Mouse (Mus musculus) ES-E14 (cell line): Measurements from ENCODE around the gene Ube2h. TPM values are rescaled to one million over a fixed set of nuclear protein-coding genes. Genes with fewer than 3 reads are reported as not detected.

ENCODE experiments used
- DNase-seq: peaks from one replicate; pipeline ENCODE4 v3.0.0-alpha.2; 2013; ENCODE audit warnings: low read depth, low spot score
- H3K27ac ChIP-seq: 2 replicates; pipeline ENCODE4 v1.5.1; 2012; ENCODE audit warnings: low read depth, mild to moderate bottlenecking, low read length, moderate library complexity, mixed read lengths; ENCODE audit not compliant: poor library complexity, insufficient read depth, severe bottlenecking
- H3K36me3 ChIP-seq: 2 replicates; pipeline ENCODE4 v1.6.1; 2012; ENCODE audit warnings: mild to moderate bottlenecking, low read length, moderate library complexity, mixed read lengths; ENCODE audit not compliant: control insufficient read depth, poor library complexity, insufficient read depth, severe bottlenecking
- H3K4me1 ChIP-seq, 2 experiments: fragments of 150-350 bp in 1 of 2; sonication (generic) in 1 of 2; 2 replicates each; pipeline ENCODE4 v1.6.1; 2012; ENCODE audit warnings: low read length in 2 of 2, mild to moderate bottlenecking in 1 of 2, mixed read lengths in 1 of 2; ENCODE audit not compliant: control insufficient read depth in 2 of 2, insufficient read depth in 2 of 2, poor library complexity in 1 of 2
- H3K4me3 ChIP-seq, 2 experiments: fragments of 150-350 bp in 1 of 2; sonication (generic) in 1 of 2; 2 replicates each; pipeline ENCODE4 v1.5.1; 2012; ENCODE audit warnings: low read length in 2 of 2, low read depth in 1 of 2, mild to moderate bottlenecking in 1 of 2, mixed read lengths in 1 of 2; ENCODE audit not compliant: insufficient read depth in 1 of 2, poor library complexity in 1 of 2, severe bottlenecking in 1 of 2
- H3K9ac ChIP-seq: 2 replicates; pipeline ENCODE4 v1.6.1; 2012; ENCODE audit warnings: low read depth, mild to moderate bottlenecking, low read length, mixed read lengths; ENCODE audit not compliant: poor library complexity, insufficient read depth, severe bottlenecking
- H3K9me3 ChIP-seq: fragments of 150-350 bp; sonication (generic); 2 replicates; pipeline ENCODE4 v1.6.1; 2012; ENCODE audit warnings: low read depth, mild to moderate bottlenecking, low read length; ENCODE audit not compliant: control insufficient read depth, insufficient read depth
- CHD2 ChIP-seq: IDR thresholded peaks from 2 replicates; pipeline ENCODE4 v1.6.1; 2014; ENCODE audit warnings: mild to moderate bottlenecking, low read depth, low read length, inconsistent platforms
- HCFC1 ChIP-seq: IDR thresholded peaks from 2 replicates; pipeline ENCODE4 v1.6.1; 2012; ENCODE audit warnings: low read length, inconsistent platforms, borderline replicate concordance; ENCODE audit not compliant: insufficient read depth
- MAFK ChIP-seq: IDR thresholded peaks from 2 replicates; pipeline ENCODE4 v1.6.1; 2014; ENCODE audit warnings: mild to moderate bottlenecking, low read depth, low read length, inconsistent platforms; ENCODE audit not compliant: insufficient read depth
- ZC3H11A ChIP-seq: IDR thresholded peaks from 2 replicates; pipeline ENCODE4 v1.6.1; 2012; ENCODE audit warnings: low read depth, mild to moderate bottlenecking, inconsistent platforms, low read length, borderline replicate concordance
- ZNF384 ChIP-seq: IDR thresholded peaks from 2 replicates; pipeline ENCODE4 v1.6.1; 2012; ENCODE audit warnings: low read depth, low read length, inconsistent platforms
- in situ Hi-C, 2 experiments: fragments of 600-800 bp; cut with MboI; formaldehyde crosslinking; loops; one replicate each; pipeline ENCODE4 v1.15.1; 2025; ENCODE audit warnings: low sequenced_read_pairs in 2 of 2, inconsistent platforms in 1 of 2; ENCODE audit not compliant: unreplicated experiment in 2 of 2
- total RNA-seq: library from RNA; depleted of rRNA; stranded (reverse); fragments of 300-350 nt; gene quantifications from 2 replicates; pipeline ENCODE4 v1.2.3, GENCODE M21; 2012

Ube2h gene
- total RNA-seq, 1 experiment, result 16.6 TPM

- Histone ChIP-seq H3K9me3 (no peaks in the 10 kb centered on the region), H3K4me3 (peak overlapping the region; percentile 76 to 84), H3K27ac (no peak overlapping the region), H3K36me3 (no peaks in the 10 kb centered on the region), H3K9ac (peak overlapping the region; percentile 88; the same call in 1 of the 2 replicates), H3K4me1 (peaks cover 4 to 9% of the 10 kb centered on the region in 2 experiments; a peak in 3 of 4 replicates)
- DNase-seq, result no peak
- TF ChIP-seq HCFC1, result no peak
- TF ChIP-seq ZC3H11A, result no peak
- TF ChIP-seq CHD2, result no peak
- no peak for TF ChIP-seq ZNF384
- no peak for TF ChIP-seq MAFK
- in situ Hi-C loops, result no loop called here
These were observed 1.3 kb downstream of the Ube2h start for GRCm38 (mm10) chr6:30302781-30303631.

GRCm38 (mm10) chr6:30302156-30302555, 2.2 kb downstream of the Ube2h start:
- H3K4me3 ChIP-seq, result peak overlapping the region in 1 of 2 experiments; percentile 13; a peak in 2 of 4 replicates
- no peaks in the 10 kb centered on the region for H3K9me3 ChIP-seq
- TF ChIP-seq HCFC1 (no peak), MAFK (no peak), ZNF384 (no peak; the same call in 1 of the 2 replicates), ZC3H11A (no peak), CHD2 (no peak)
- in situ Hi-C loops, result no loop called here
- no peak overlapping the region for H3K27ac ChIP-seq
- H3K36me3 ChIP-seq, result no peaks in the 10 kb centered on the region
- no peak for DNase-seq
- no peak overlapping the region for H3K9ac ChIP-seq
- peaks cover 4 to 9% of the 10 kb centered on the region in 2 experiments; a peak in 3 of 4 replicates for H3K4me1 ChIP-seq

- Histone ChIP-seq H3K4me3 (peak overlapping the region in 1 of 2 experiments; percentile 34; a peak in 2 of 4 replicates), H3K36me3 (no peaks in the 10 kb centered on the region), H3K27ac (peak overlapping the region; percentile 15; the same call in 1 of the 2 replicates), H3K9me3 (no peaks in the 10 kb centered on the region), H3K9ac (no peak overlapping the region), H3K4me1 (peaks cover 4 to 9% of the 10 kb centered on the region in 2 experiments; a peak in 3 of 4 replicates)
- no peak for TF ChIP-seq CHD2
- TF ChIP-seq HCFC1, result no peak
- TF ChIP-seq ZNF384, result no peak
- TF ChIP-seq MAFK, result no peak
- no peak for TF ChIP-seq ZC3H11A
- in situ Hi-C loops, result no loop called here
- DNase-seq, result no peak
These were observed 3.4 kb downstream of the Ube2h start for GRCm38 (mm10) chr6:30300901-30301300.

GRCm38 (mm10) chr6:30300372-30300771, 4.0 kb downstream of the Ube2h start:
- H3K9me3 ChIP-seq, result no peaks in the 10 kb centered on the region
- peak overlapping the region; percentile 29 to 34 for H3K4me3 ChIP-seq
- H3K4me1 ChIP-seq, result peaks cover 4 to 9% of the 10 kb centered on the region in 2 experiments; a peak in 3 of 4 replicates
- H3K36me3 ChIP-seq, result no peaks in the 10 kb centered on the region
- H3K9ac ChIP-seq, result no peak overlapping the region
- peak; percentile 74 for DNase-seq
- in situ Hi-C loops, result no loop called here
- no peak for TF ChIP-seq CHD2
- TF ChIP-seq ZC3H11A, result no peak
- no peak for TF ChIP-seq HCFC1
- no peak for TF ChIP-seq MAFK
- H3K27ac ChIP-seq, result peak overlapping the region; percentile 15; the same call in 1 of the 2 replicates
